Mouse (Mus musculus) stomach, embryonic 16.5 days (tissue): ENCODE measurements around the gene Gm10643. TPM values are rescaled to one million over a fixed set of nuclear protein-coding genes. Genes with fewer than 3 reads are reported as not detected.

Experiments used
- ATAC-seq: fragments of 200-750 bp; cut with Nextera tagmentation; 2 replicates; pipeline ENCODE4 v1.8.0; 2017; ENCODE audit warnings: moderate number of reproducible peaks, moderate TSS enrichment; ENCODE audit not compliant: insufficient read depth, low FRiP score
- H3K27ac ChIP-seq: fragments of 300-500 bp; sonication (generic); 2 replicates; pipeline ENCODE4 v1.5.1; 2014; ENCODE audit warnings: low read length
- H3K27me3 ChIP-seq: fragments of 300-500 bp; sonication (generic); 2 replicates; pipeline ENCODE4 v1.6.1; 2014; ENCODE audit warnings: low read length, control low read depth, mixed read lengths; ENCODE audit not compliant: control insufficient read depth, insufficient read depth
- H3K36me3 ChIP-seq: fragments of 300-500 bp; sonication (generic); 2 replicates; pipeline ENCODE4 v1.6.1; 2014; ENCODE audit warnings: low read length; ENCODE audit not compliant: control insufficient read depth, insufficient read depth
- H3K4me1 ChIP-seq: fragments of 300-500 bp; sonication (generic); 2 replicates; pipeline ENCODE4 v1.6.1; 2014; ENCODE audit warnings: low read length, control low read depth, mixed read lengths; ENCODE audit not compliant: control insufficient read depth, insufficient read depth
- H3K4me2 ChIP-seq: fragments of 300-500 bp; sonication (generic); 2 replicates; pipeline ENCODE4 v1.6.1; 2014; ENCODE audit warnings: low read depth, low read length, mixed read lengths
- H3K4me3 ChIP-seq: fragments of 300-500 bp; sonication (generic); replicated peaks from 2 replicates; pipeline ENCODE4 v1.5.1; 2014; ENCODE audit warnings: mild to moderate bottlenecking, low read length
- H3K9ac ChIP-seq: fragments of 300-500 bp; sonication (generic); 2 replicates; pipeline ENCODE4 v1.6.1; 2014; ENCODE audit warnings: low read length
- H3K9me3 ChIP-seq: fragments of 300-500 bp; sonication (generic); replicated peaks from 2 replicates; pipeline ENCODE4 v1.6.1; 2016; ENCODE audit warnings: low read length, control low read depth; ENCODE audit not compliant: control insufficient read depth
- WGBS: fragments of 180-500 bp; shearing (Covaris S2); extraction: QIAGEN DNeasy Blood & Tissue Kit; methylation state at CpG from one replicate; pipeline ENCODE4 v1.1.7; 2014; 5-methylcytosine and 5-hydroxymethylcytosine counted together
- microRNA counts: library from miRNA; unstranded; fragments of <30 nt; microRNA quantifications from one replicate; lab custom pipeline; 2016
- microRNA-seq: library from miRNA; unstranded; fragments of <30 nt; microRNA quantifications from one replicate; pipeline ENCODE4, GENCODE M21; 2016
- polyA plus RNA-seq: library from polyadenylated mRNA; unstranded; fragments of >200 nt; fragmentation: Nextera tagmentation; extraction: Ambion mirVana; gene quantifications from 2 replicates; pipeline ENCODE4 v1.2.1, GENCODE M21; 2015

Gm10643 gene
- polyA plus RNA-seq, 1 experiment from 2014 or later = 1.4 TPM

DNA sequence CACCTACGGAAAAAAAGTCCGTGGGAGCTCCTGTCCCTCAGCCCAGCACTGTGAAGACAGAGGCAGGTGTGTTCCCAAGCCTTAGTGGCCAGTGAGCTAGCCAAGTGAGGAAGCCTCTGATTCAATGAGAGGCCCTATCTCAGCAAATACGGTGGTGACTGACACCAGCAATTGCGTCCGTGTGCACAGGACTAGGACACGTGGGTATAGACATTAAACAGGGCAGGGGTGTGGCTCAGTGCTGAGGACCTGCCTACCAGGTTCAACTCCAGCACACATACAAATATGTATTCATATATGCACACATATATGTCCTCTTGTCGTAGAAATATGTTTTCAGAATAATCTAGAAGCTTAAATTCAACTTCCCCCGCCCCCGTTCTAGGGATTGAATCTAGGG lies 45.2 kb downstream of the Gm10643 start:
- no peaks in the 10 kb centered on the region for H3K27me3 ChIP-seq
- no peaks in the 10 kb centered on the region for H3K9me3 ChIP-seq
- no peak overlapping the region for H3K4me3 ChIP-seq
- H3K4me1 ChIP-seq = peaks cover 25% of the 10 kb centered on the region
- 72% methylated on average over 9 of the region's 9 CpGs for WGBS
- no peak overlapping the region for H3K4me2 ChIP-seq
- no peak overlapping the region for H3K27ac ChIP-seq
- H3K9ac ChIP-seq = no peak overlapping the region
- H3K36me3 ChIP-seq = no peaks in the 10 kb centered on the region
- ATAC-seq = no peak

DNA sequence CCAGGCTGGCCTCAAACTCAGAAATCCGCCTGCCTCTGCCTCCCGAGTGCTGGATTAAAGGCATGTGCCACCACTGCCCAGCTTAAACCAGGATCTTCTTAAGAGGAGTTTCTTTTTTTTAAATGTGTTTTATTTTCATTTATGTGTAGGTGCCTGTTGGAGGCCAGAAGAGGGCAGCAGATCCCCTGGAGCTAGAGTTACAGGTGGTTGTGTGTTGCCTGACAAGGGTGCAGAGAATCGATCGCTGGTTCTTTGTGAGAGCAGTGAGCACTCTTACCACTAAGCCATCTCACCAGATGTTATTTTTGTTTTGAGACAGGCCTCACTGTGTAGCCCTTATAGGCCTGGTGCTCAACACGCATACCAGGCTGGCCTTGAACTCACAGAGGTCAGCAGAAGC lies 49.1 kb downstream of the Gm10643 start:
- no peaks in the 10 kb centered on the region for H3K9me3 ChIP-seq
- 92% methylated on average over 5 of the region's 5 CpGs for WGBS
- H3K4me2 ChIP-seq = no peak overlapping the region
- no peak overlapping the region for H3K4me3 ChIP-seq
- ATAC-seq = no peak
- H3K4me1 ChIP-seq = peaks cover 18% of the 10 kb centered on the region
- peaks cover 23% of the 10 kb centered on the region for H3K27me3 ChIP-seq
- H3K9ac ChIP-seq = no peak overlapping the region
- no peak overlapping the region for H3K27ac ChIP-seq
- no peaks in the 10 kb centered on the region for H3K36me3 ChIP-seq

MicroRNAs encoded within 50 kb of the gene (microRNA counts, 519-probe panel; counts per million panel counts)
- 2,072 counts per million, percentile 42 among the panel's probes with 10 or more counts for microRNA mmu-miR-709 (lab: Ali Mortazavi, UCI)

Small RNA genes lying within 50 kb of the gene (microRNA-seq; reads per million reads assigned to microRNA genes)
- not detected for gene Mir709

Other genes starting within 250 kb of the Gm10643 start
- gene Adgrl1, start 165.0 kb downstream of the Gm10643 start, polyA plus RNA-seq = 12.6 and 13.2 TPM in 2 replicates
- 0.39 and 0.67 TPM in 2 replicates for gene Gm10644, start 109.9 kb downstream of the Gm10643 start, polyA plus RNA-seq
- 49.4 and 53.1 TPM in 2 replicates for gene Asf1b, start 109.6 kb downstream of the Gm10643 start, polyA plus RNA-seq
- gene Prkaca, start 92.1 kb downstream of the Gm10643 start, polyA plus RNA-seq = 49.5 and 79.8 TPM in 2 replicates
- 6.6 and 7.4 TPM in 2 replicates for gene Samd1, start 67.5 kb downstream of the Gm10643 start, polyA plus RNA-seq
- 0.58 and 0.71 TPM in 2 replicates for gene 1700067K01Rik, start 63.6 kb downstream of the Gm10643 start, polyA plus RNA-seq
- 0.50 and 0.80 TPM in 2 replicates for gene 2210011C24Rik, start 53.0 kb downstream of the Gm10643 start, polyA plus RNA-seq
- 4.1 and 4.9 TPM in 2 replicates for gene Palm3, start 43.7 kb downstream of the Gm10643 start, polyA plus RNA-seq
- 1.3 and 1.5 TPM in 2 replicates for gene Il27ra, start 22.5 kb downstream of the Gm10643 start, polyA plus RNA-seq
- 0.22 TPM in 1 of 2 replicates, not detected in the other for gene Rln3, start 20.1 kb downstream of the Gm10643 start, polyA plus RNA-seq
- 6.1 and 6.3 TPM in 2 replicates for gene Rfx1, start 1.7 kb upstream of the Gm10643 start, polyA plus RNA-seq
- 6.4 and 7.5 TPM in 2 replicates for gene Dcaf15, start 39.6 kb upstream of the Gm10643 start, polyA plus RNA-seq
- gene Podnl1, start 60.9 kb upstream of the Gm10643 start, polyA plus RNA-seq = 0.25 and 0.26 TPM in 2 replicates
- 25.5 and 25.7 TPM in 2 replicates for gene Cc2d1a, start 82.8 kb upstream of the Gm10643 start, polyA plus RNA-seq
- 1.0 and 1.1 TPM in 2 replicates for gene 4930432K21Rik, start 82.9 kb upstream of the Gm10643 start, polyA plus RNA-seq
- 1.3 TPM in 1 of 2 replicates, not detected in the other for gene Nanos3, start 120.1 kb upstream of the Gm10643 start, polyA plus RNA-seq
- 9.7 and 10.5 TPM in 2 replicates for gene Zswim4, start 171.9 kb upstream of the Gm10643 start, polyA plus RNA-seq
- 271 and 289 TPM in 2 replicates for gene D8Ertd738e, start 184.6 kb upstream of the Gm10643 start, polyA plus RNA-seq
- gene Mri1, start 192.2 kb upstream of the Gm10643 start, polyA plus RNA-seq = 49.2 and 55.0 TPM in 2 replicates
- 18.8 and 19.0 TPM in 2 replicates for gene Ccdc130, start 205.2 kb upstream of the Gm10643 start, polyA plus RNA-seq